Mouse (Mus musculus): ENCODE measurements around the gene 4931428F04Rik. TPM values are rescaled to one million over a fixed set of nuclear protein-coding genes. Genes with fewer than 3 reads are reported as not detected.
"Not testable (repeated sequence)": the region's sequence is repeated elsewhere in the genome, so short reads cannot be mapped to it uniquely, and the experiment has no call there.

Gene 4931428F04Rik
- total RNA-seq, 4 experiments from 2014 or later: 2.6 to 5.0 (median 4.6) TPM

DNA sequence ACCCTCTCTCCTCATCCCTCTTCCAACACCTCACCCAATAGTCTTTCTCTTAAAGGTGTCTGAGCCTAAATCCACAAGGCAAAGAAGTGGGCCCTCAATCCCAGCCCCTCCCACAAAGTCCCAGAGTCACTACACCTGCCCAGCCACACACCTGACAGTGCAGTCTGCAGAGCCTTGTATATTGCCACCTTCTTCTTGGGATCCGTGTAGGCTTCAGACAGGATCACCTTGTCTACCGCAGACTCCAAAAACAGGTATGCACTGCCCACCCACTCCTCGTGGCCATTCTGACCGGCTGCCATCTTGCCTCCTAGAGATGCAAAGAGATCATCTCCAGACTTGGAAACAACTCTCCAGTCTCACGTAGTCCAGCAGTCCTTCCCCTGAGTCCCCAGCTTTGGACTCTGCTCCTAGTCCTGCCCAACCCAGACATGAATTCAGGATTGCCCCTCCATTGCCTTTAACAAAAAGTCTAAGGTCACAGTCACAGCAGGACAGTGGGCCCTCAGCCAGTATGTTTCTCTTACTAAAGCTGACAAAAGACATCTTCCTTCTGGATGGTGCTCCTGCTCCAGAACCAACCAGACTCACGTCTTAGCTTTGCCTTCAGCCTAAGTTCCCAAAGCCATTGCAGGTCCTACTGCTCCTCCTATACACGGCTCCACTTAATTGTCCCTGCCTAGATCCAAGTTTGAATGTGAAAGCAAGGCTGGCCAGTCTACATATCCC lies 29.1 kb downstream of the 4931428F04Rik start:
- DNase-seq: no peak

DNA sequence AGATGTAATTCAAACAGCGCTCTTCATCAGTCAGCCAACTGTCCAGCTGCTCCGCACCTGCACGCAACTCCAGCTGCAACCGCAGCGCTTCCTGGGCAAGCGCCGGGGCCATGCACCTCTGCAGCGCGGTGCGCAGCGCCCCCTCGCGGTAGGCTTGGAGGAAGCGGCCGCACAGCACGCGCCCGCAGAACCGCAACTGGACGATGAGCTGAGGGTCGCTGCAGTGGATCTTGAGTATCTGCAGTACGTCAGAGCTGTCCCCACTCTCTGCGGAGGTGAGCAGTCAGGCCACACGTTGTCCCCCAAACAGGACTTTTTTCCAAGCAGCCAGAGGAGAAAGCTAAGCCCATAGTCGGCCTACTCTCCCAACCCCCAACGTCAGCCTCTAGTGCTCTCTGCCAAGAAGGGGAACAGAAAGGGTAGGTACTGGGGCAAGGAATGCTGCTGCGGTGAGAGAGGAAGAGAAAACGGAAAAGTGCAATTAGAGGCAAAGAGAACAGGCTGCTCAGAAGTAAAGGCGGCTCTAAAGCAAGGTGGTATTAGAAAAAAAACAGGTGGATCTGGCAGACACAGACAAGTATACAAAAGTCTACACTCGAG lies 29.8 kb downstream of the 4931428F04Rik start:
- no peak for DNase-seq

DNA sequence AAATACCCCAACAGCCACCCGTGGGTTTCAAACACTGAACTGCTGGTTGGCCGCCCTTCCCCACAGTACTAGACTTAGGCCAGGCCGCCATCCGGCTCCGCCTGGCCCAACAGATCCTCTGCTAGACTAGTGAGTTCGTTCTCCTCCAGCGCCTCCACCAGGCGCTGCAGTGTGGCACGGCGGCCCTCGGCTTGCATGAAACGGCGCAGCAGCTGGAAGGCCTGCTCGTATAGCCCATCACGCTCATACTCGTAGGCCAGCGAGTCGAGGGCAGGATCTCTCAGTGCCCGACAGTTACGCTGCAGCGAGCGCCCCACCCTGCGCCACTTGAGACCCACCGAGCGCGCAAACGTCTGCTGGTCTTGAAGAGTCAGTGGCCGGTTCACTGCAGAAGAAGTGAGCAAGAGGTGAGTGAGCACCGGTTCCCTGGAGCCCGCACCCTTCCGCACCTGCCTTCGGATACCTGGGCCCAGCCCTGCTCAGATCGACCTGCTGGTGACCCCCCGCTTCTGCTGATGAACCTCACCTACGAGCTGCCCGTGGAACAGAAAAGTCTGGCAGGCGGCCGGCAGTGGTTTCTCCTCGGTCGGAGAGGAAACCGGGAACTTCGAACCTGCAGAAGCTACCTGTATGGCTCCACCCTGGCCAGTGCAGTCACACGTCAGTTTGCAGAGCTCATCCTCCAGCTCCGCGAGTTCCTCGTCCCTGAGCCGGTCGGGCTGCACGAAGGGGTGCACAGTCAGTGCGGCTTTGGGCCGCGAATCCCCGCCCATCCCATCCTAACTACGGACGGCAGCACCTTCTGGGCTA lies 30.5 kb downstream of the 4931428F04Rik start:
- no peak for DNase-seq

DNA sequence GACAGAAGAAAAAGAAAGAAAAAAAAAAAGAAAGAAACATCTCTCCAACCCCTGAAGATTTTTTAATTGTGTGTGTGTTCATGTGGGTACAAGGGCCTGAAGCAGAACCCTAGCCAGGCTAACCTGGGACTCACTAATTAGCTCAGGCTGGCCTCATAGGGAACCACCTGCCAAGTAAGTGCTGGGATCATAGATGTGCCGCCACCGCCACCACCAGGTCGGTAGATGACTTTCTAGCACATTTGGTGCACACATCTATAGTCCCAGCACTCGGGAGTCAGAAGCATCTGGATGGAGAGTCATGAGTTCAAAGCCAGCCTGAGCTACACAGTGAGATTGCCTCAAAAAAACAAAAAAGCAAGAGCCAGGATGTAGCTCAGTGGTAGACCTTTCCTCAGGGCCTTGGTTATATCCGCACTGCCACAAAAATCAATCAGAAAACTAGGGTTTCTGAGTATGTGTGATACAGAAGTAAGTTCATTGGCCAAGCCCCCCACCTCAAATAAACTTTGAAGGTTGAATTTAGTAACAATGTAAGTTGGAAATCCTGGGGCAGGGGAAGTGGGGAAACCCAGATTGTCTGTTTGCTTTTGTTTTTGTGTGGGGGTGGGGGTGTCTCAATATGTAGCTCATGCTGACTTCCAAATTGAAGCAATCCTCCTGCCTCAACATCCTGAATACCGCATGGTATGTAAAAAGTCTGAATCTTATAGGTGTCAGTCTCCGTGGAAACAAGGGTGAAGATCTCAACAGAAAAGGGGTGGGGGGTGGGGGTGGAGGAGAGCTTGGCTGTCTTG lies 32.1 kb downstream of the 4931428F04Rik start:
- DNase-seq: no peak

DNA sequence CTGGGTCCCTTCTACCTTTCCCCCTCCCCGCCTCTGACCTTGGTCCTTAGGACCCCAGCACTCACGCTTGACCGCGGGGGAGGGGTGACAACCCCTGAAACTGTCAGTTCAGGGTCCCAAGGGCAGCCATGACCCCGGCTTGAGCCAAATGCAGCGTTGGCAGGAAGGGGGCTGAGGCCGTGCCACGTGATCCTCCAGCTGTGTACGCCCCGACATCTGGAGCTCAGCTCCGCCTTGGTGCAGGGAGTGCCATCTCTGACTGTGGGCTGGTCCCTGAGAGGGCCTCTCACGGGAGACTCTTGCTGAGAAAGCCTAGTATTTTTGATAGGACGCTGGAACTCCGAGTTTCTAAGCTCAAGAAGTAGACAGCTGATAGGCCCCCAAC lies 34.7 kb downstream of the 4931428F04Rik start, which contains the start of gene B3gnt9:
B3gnt9 (minus strand) TSS at position 188 of the 385 bp plus-strand sequence.
- no peak for DNase-seq

DNA sequence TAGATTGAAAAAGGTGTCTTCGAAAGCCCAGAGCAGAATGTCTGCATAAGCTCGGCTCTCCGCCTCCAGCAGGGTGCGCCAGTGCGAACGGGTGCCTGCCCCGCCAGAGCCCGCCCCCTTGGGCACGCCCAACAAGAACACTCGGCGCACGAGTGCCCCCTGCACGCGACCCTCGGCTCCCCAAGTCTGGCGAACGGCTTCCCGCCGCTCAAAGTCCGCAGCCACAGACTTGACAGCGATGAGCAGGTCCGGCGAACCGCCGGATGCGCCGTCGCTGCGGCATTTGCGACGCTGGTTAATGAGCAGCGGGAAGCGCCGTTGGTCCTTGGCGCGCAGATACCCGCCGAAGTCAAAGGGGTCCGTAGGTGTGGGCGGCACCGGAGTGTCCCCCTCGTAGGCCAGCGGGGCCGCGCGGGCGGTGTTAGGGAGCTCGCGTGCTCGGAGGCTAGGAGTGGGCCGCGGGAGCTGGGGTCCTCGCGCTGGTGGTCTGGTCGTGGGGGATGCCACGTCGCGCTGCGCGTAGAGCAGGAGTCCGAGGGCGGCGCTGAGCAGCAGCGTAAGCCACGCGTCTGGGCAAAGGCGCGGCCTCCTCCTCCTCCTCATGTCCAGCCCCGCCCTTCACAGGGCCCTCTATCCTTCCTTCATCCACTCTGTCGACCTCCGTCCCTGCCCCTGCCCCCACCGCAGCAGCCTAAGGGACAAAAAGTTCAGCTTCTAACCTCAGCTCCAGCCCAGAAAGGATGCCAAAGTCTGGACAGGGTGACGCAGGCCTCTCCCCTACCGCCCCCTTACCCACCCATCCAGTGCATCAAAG lies 35.3 kb downstream of the 4931428F04Rik start:
- DNase-seq: peak; percentile 78

DNA sequence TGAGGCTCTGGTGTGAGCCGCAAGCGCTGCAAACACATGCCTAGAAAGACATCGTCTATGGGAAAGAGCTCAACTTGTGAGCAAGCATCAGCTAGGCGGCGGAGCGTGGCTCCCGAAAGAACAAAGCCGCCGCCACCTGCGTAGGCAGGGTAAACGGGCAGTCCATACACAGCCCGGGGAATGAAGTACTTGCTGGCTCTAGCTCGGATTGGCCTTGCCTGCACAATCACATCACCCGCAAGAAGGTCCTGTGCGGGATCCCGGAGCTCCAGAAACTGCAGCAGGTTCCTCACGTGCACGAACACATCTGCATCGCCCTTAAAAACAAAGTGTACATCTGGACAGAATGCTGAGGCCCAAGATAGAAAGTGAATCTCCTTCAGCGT lies 35.9 kb downstream of the 4931428F04Rik start:
- no peak for DNase-seq

DNA sequence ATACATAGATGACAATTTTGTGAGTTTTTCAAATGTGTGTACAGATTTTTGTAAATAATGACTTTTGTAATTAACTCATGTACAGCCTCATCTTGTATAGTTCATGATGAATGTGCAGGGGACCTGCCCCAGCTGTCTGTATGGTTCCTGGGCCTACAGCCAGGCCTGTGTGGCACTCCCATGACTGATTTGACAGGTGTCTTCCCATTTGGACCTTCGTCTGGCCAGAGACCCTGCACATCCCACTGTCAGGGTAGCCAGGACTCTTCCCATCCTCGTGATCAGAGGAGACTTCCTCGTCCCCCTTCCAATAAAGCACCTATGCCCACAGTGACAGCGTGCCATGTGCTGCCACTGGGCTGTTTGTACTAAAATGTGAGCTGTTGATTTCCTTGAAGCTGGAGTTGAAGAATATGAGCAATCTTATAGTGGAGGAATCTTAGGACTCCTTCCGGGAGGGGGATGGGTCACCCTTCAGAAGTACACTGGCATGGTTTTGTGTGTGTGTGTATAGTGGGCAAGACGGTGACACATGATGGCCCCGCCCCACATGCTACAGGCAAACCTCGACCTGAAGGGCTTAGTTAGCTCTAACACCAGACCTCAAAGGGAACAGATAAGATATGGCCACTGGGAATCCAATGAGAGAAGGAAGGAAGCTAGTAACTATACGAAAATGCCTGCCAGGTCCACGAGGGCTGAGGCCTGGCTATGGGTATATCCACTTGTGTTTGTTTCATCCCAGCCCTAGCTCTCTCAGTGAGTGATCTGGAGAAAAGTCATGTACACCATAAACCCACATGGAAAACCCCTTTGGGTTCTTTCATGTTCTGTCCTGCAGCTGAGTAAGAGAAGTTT lies 36.8 kb downstream of the 4931428F04Rik start:
- no peak for DNase-seq

DNA sequence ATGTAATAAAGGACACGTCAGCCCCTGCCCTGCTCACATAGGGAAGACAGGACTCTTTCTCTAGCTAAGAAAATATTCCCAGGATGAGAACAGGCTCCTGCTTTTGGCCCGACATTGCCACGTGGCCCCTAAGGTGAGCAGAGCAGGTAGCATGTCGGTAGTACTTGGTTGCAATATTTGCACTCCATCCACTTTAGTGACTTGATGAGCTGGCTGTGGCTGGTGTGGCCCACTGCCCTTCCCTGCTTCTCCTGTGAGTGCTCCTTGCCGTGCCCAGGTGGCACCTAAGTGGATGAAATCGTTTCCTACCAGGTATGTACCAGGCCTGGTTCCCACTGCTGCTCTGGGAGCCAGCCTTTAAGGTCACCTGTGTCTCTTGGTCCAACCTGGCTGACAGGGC lies 37.7 kb downstream of the 4931428F04Rik start:
- no peak for DNase-seq

DNA sequence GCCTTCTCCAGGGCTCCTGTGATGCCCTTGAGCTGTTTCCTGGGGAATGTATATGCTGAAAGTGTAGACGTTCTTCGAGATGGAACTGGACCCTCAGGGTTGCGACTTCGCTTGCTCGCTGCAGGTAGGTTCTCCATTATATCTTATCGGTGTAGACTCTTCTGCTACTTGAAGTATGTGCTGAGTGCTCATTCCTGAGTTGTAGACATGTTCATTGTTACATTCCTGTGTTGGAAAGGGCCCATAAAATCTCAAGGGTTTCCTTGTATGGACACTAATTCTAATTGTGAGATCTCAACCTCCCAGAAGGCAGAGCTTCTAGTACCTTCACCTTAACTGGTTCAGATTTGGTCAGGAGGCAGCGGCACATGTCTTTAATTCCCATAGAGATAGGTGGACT lies 48.6 kb downstream of the 4931428F04Rik start:
- no peak for DNase-seq

DNA sequence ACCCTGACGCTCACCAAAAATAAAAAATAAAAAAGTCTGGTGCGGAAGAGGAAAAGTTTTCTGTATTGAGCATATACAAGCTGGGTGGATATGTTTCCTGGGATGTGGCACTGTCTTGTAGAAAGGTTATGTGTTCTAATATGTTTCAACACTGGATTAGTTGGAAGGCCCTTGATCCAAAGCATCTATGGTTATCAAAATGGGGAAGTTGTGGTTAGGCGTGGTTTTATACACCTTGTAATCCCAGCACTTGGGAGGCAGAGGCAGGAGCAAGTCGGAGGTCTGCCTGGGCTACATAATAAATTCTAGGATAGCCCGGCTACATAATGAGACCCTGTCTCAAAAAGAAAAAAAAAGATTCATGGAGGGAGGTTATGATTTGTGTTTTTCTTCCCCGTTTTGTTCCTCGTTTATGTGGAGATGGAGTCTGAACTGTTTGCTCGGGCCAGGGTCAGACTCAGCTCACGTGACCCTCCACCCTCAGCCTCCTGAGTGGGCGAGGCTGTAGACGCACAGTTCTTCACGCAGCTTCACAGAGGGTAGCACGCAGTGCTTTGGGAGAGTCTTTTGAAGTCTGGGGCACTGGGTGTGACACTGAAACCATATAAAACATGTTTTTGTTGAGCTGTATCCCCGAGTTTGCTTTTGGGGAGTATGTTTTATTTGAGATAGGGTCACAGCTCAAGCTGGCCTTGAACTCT lies 52.1 kb downstream of the 4931428F04Rik start:
- no peak for DNase-seq

DNA sequence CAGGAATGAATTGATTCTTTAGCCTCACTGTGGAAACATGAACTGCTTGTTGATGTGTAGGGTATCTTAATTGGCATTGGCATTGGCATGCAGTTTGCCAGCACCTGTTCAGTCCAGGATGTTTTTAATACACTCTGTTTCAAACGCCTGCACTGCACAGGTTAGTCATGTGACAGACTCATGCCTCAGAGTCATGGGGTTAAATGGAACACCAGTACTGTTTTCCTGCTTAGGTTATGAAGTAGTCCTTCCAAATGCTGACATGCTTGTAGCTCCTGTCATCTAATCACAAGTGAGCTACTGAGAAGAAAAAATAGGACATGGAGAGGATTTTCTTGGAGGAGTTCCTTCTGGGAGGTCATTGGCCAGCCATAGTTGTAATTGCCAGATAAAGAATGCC lies 54.5 kb downstream of the 4931428F04Rik start:
- no peak for DNase-seq

DNA sequence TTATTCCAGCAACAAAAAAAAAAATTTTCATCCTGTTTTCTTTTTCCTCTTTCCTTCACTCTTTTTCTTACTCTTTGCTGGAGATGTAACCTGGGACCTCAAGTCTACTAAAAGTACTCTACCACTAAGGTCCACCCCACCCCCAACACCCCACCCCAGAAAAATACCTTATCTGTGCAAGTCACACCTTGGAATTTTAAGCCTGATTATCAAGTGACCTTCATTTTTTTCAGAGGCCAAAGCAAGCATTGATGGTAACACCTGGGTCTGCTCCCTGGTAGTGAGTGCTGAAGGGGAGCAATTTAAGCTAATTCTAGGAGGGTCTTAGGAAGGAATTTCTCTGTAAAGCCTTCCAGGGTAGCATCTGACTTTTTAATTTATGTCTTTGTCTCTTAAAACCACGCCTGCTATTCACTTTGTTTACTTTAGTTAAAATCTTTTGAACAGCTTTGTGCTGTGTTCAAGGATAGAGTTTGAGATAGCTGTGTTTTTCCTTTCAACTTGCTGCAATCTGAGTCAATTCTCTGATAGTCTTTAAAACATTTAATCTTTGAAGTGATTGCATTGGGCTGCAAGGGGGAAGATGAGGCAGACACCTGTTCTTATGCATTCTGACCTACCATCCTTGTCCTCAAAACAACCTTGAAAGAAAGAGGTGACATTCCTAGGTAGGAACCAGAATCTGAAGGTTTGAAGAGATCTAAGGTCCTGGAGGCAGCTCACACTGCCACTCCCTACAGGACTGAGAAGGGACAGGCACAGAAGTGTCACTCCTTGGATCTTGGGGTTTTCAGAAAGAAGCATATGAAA lies 56.3 kb downstream of the 4931428F04Rik start:
- no peak for DNase-seq

DNA sequence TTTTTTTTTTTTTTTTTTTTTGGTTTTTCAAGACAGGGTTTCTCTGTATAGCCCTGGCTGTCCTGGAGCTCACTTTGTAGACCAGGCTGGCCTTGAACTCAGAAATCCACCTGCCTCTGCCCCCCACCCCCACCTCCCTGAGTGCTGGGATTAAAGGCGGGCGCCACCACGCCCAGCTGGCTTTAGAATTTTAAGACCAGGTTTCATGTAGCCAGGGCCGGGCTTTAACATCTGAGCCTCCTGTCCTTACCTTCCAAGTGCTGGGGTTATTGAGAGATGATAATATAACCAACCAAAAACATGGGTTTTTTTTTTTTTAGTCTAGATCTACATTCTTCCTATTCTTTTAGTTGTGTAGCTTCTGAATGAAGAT lies 57.4 kb downstream of the 4931428F04Rik start:
- not testable (repeated sequence) for DNase-seq

DNA sequence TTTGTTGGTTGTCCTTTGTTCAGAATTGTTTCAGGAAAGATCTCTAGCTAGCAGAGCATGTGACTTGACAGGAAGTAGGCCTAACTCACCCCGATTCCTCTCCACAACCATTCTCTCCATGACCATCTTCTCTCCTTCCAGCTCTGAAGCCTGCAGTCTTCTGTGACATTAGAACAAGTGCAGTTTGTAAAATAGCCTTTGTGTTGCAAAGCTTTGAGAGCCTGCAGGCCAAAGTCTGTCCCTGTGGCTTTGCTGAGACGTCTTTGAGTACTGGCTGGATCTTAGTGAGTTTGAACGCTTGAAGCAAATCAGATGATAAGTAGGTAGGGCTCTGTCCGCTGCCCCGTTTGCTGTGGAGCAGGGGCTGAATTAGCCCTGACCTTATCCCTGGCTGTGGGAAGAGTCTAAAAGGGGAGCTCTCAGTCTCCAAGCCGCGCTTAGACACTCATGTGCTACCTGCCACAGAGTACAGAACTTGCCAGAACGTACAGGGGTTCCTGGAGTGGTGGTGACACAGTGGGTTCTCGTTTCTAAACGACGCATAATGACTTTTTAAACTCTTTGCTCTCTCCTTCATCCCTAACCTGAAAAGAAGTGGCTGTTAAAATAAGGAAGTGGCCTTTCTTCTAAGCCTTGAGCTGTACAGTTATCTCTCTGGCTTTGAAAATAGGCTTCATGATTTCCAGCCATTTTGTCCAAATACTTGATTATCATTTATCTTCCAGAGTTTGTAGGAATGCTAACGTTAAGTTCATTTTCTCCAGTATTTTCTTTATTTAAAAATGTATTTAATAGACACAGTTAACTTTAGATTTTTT lies 58.0 kb downstream of the 4931428F04Rik start:
- no peak for DNase-seq

Measured in adrenal gland, adult 8-10 months (tissue).